Mouse (Mus musculus) layer of hippocampus, adult 2 months (tissue): ENCODE data around the gene Cenpj. TPM values are rescaled to one million over a fixed set of nuclear protein-coding genes. Genes with fewer than 3 reads are reported as not detected.

Experiments used
- DNase-seq, 2 experiments: peaks; one replicate each; pipeline ENCODE4 v3.0.0; 2022; ENCODE audit warnings: low spot score in 2 of 2
- H3K27ac ChIP-seq: fragments of 200-600 bp; 2 replicates; pipeline ENCODE4 v1.8.1; 2022
- H3K4me3 ChIP-seq: fragments of 200-600 bp; 2 replicates; pipeline ENCODE4 v1.8.1; 2022; ENCODE audit warnings: mild to moderate bottlenecking
- CTCF ChIP-seq: fragments of 200-600 bp; conservative IDR thresholded peaks from 2 replicates; pipeline ENCODE4 v1.8.1; 2022; ENCODE audit warnings: antibody characterized with exemption, mild to moderate bottlenecking, moderate library complexity
- total RNA-seq, 2 experiments: library from RNA; stranded (reverse); gene quantifications; 2 replicates each; pipeline ENCODE4 v1.2.3; 2021

Cenpj gene
- total RNA-seq, 2 experiments from 2014 or later: 3.5 to 3.6 TPM

DNA sequence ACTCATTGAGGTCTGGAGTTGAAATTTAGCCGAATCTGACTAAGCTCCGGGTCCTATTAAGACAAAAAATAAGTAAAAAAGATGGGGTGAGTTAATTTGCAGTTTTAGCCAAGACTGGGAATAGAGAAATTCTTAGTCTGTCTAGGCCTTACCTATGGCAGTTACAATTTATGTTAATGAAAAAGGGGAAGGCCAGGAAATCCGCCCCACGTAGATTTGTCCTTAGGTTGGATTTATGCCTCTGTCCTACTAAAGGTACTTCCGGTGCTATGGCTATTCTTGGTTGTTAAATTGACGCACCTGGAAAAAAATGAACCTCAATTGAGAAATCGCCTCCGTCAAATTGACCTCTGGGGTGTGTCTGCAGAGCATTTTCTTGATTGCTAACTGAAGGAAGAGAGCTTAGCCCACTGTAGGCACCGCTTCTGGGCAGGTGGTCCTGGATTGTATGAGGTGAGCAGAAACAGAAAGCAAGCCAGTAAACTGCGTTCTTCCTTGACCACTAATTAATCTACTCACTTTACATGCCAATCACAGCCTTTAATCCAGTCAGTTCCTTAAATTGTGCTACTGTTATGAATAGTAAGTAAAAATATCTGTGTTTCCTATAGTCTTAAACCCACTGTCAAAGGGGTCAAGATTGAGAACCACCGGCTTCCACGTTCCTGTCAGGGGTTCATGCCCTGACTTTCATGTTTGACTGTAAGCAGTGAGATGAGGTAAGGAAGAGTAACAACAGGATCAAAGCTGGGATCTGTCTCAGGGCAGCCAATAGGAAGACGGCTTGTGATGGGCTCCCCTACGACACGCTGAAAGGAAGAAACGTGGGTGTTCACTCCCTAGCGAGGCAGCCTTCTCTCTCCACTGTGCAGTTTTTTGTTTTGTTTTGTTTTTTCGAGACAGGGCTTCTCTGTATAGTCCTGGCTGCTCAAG is 1.0 kb upstream of the Cenpj start:
- no peak for TF ChIP-seq CTCF
- H3K27ac ChIP-seq: peak overlapping the region; percentile 33; the same call in 1 of the 2 replicates
- DNase-seq: no peak
- H3K4me3 ChIP-seq: peak overlapping the region; percentile 74

- Histone ChIP-seq H3K4me3 (no peak overlapping the region), H3K27ac (no peak overlapping the region)
- no peak for TF ChIP-seq CTCF
- no peak for DNase-seq
These were observed 2.7 kb downstream of the Cenpj start for GRCm38 (mm10) chr14:56572546-56572945.

DNA sequence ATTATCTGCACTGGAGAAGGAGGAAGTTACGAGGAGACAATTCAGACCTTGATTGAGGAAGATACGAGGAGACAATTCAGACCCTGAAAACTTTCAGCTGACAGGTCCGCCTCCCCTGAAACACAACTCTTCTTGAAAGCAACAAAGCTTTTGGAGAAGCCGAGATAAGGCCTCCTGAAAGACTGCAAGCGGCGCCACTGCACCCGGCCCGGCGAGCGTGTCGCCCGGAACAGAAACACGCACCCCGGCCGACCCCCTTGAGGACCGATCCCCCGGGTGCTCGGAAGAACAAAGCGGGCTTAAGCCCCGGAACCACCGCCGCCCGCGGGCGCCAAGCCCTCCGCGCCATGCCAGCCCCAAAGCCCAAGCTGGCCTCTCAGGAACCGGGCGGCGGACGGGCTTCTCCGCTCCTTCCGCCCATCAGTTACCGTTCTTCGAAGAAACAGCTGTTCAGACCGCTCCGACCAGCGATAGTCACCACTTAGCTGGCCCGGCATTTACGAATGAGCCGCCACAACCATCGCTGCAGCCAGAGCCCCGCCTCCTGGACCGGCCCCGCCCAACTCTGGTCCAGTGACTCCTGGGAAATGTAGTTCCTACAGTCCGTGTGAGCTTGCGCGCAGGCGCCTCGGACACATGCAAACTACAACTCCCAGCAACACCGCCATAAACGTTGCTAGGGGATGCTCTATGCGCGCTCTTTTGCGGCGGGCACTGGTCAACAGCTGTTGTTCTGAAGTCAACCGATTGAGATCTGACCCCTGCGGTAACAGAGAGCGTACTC is 3.7 kb downstream of the Cenpj start:
- no peak for TF ChIP-seq CTCF
- DNase-seq: peak; percentile 94 to 97
- H3K27ac ChIP-seq: peak overlapping the region; percentile 40

DNA sequence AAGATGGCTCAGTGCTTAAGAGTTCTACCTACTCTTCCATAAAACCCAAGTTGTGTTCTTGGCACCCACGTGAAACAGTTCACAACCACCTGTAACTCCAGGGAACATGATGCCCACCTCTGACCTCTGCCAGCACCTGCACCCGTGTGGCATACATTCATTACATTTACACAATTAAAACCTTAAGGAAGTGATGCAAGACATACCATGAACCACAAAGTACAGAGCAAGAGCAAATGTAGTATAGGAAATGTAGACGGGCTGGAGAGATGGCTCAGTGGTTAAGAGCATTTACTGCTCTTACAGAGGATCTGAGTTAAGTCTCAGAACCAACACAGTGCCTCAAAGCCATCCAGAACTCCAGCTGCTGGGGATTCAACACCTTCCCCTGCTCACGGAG is 6.2 kb downstream of the Cenpj start:
- no peak for TF ChIP-seq CTCF
- no peak overlapping the region for H3K27ac ChIP-seq
- H3K4me3 ChIP-seq: no peak overlapping the region
- DNase-seq: no peak

More for the DNA sequence above, 3.7 kb downstream of the Cenpj start:
- H3K4me3 ChIP-seq: peak overlapping the region; percentile 81

DNA sequence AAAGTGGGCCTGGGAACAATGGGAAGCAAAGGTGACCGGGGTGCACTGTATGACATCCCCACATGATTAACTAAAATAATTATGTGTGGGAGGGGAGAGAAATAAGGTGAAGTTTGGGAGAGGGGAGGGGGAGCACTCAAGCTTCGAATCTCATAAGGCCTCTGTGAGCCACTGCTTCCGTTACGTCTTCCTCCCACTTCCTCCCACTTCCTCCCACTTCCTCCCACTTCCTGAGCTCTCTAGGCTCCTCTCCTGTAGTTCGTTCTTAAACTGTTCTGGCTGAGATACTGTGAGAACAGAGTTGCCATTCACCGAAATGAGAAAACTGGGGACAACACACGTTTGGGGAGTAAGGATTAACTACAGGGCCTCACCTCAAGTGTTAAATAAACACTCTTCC is 7.7 kb downstream of the Cenpj start:
- no peak overlapping the region for H3K4me3 ChIP-seq
- no peak overlapping the region for H3K27ac ChIP-seq
- DNase-seq: no peak
- no peak for TF ChIP-seq CTCF

DNA sequence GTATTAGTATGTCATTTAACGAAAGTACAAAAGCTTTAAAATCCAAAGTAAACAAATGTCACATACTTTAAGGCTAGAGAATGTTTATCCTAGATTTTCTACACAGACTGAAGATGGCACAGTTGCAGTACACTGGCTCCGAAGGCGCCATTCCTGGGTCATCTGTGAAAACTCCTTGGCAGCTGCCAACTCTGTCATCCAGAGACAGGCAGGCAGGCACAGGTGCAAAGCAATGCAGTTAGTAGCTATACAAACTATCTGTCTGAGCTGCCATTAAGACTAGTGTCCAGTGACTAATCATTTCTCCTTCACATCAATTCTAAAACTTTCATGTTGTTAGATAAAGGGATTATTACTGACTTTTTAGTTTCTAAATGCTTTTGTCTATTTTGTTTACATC is 16.1 kb downstream of the Cenpj start:
- no peak overlapping the region for H3K27ac ChIP-seq
- DNase-seq: no peak
- no peak for TF ChIP-seq CTCF
- H3K4me3 ChIP-seq: no peak overlapping the region

DNA sequence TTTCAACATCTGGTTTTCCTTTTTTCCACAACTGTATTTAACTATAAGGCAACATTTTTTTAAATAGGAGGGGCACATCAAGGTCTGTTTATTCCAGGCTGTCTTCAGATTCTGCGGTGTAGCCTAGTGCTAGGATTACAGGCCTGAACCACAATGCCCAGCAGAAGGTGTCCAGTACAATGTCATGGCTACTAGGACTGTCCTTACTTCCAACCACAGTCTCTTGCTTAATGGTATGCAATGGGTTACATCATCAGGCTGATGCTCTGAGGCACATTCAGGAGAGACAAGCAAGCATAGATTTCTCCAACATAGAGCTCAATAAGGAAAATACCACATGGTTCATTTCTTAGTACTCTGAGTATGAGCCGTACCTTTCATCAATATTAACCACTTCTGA is 20.5 kb downstream of the Cenpj start:
- H3K27ac ChIP-seq: no peak overlapping the region
- no peak for TF ChIP-seq CTCF
- H3K4me3 ChIP-seq: no peak overlapping the region
- no peak for DNase-seq

DNA sequence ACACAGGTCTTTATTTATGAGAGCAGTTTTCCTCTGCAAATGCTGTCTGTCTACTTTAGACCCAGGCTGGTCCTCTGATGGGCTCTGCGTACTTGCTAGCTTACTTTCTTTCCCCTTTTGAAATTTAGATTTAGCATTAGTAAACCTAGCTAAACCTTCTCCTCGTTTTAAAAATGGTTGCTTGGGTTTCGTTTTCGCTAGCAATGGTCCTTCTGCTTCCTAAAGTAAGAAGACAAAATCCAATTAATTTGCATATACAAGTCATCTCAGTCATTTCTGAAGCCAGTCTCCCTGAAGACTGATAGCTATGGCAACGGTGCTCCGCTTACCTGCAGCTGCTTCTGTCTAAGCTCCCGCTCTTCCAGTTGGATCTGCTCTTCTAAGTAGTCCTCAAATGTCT is 21.9 kb downstream of the Cenpj start:
- DNase-seq: no peak
- TF ChIP-seq CTCF: no peak
- Histone ChIP-seq H3K27ac (no peak overlapping the region), H3K4me3 (no peak overlapping the region)

DNA sequence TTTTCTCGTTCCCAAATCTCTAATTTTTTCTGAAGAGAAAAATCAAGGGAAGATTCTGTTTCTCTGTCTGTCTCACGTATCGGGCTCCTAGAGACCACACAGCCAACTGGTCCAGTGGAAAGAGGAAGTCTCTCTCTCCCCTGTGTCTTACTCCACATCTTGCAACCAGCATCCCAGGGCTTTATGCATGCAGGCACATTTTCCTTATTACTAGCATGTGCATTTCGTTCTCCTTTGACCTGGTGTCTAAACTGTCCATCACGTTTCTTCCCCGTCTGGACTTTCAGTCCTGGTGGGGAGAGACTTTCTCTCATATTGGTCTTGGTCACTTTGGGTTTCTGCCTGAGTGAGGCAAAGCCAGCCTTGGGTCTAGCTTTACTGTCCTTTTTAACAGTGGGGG is 22.3 kb downstream of the Cenpj start:
- H3K4me3 ChIP-seq: no peak overlapping the region
- TF ChIP-seq CTCF: no peak
- no peak overlapping the region for H3K27ac ChIP-seq
- no peak for DNase-seq

DNA sequence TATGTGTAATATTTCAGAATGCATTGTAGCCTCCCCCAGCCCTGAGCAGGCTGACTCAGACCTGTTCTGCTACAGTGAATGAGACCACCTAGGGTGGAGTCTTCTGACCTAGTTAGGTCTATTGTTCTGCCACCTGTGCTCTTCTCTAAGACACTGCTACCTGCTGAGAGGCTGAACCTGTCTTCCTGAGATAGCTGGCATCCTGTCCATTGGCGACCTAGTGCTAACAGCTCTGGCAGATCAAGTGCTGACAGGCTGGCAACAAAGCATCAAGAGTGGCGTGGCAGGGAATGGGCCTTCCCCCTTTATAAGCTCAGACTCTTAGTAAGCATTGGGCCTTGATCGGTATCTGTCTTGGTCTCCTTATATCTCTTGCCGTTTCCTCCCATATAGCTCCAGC is 24.3 kb downstream of the Cenpj start:
- DNase-seq: no peak
- no peak overlapping the region for H3K4me3 ChIP-seq
- TF ChIP-seq CTCF: no peak
- H3K27ac ChIP-seq: no peak overlapping the region

DNA sequence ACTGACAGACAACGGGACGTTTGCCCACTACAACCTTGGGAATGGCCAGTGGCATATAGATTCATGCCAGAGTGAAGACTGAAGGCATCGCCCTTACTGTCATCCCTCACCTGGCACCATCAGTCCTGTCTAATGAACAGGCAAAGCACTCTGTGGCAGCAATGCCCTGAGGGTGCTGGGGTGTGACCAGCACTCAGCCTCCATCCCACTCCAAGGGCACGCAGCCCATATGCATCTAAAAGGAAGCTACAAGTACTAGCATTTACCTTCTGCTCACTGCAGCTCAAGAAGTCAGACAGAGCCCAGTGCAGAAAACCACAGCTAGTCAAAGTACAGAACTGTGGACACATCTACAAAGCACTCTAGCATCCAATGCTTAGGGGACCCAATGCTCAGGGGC is 29.7 kb downstream of the Cenpj start:
- no peak for DNase-seq
- no peak for TF ChIP-seq CTCF
- Histone ChIP-seq H3K27ac (no peak overlapping the region), H3K4me3 (no peak overlapping the region)

DNA sequence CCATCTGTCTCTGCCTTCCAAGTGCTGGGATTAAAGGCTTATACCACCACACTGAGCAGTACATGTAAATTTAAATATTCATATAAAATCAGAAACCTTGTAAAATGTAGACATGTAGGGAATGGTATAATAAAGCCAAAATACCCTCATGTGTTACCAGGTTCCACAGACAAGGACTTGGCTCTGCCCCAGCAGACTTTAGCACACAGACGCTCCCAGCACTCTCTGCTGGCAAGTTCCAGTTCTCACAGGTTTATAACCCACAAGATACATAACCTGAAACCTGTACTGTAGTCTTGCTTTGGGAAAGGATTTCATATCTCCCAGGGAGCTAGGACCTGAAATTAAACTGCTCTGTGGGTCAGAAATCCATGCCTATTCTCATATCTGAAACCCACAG is 30.3 kb downstream of the Cenpj start:
- no peak overlapping the region for H3K4me3 ChIP-seq
- no peak for DNase-seq
- TF ChIP-seq CTCF: no peak
- H3K27ac ChIP-seq: no peak overlapping the region

- TF ChIP-seq CTCF: no peak
- no peak for DNase-seq
- Histone ChIP-seq H3K27ac (no peak overlapping the region), H3K4me3 (no peak overlapping the region)
These were observed 44.4 kb downstream of the Cenpj start for GRCm38 (mm10) chr14:56530788-56531187.
